Mouse (Mus musculus) megakaryocyte, embryonic 14.5 days (primary cell): ENCODE results near the gene R3hdm2.

Source experiments
- FLI1 ChIP-seq: IDR thresholded peaks from 2 replicates; pipeline ENCODE4 v1.6.1; 2012; ENCODE audit warnings: low read length, inconsistent platforms, mixed read lengths
- GATA1 ChIP-seq: IDR thresholded peaks from 3 replicates; pipeline ENCODE4 v1.6.1; 2012; ENCODE audit warnings: mixed read lengths, low read length, inconsistent platforms, borderline replicate concordance

DNA sequence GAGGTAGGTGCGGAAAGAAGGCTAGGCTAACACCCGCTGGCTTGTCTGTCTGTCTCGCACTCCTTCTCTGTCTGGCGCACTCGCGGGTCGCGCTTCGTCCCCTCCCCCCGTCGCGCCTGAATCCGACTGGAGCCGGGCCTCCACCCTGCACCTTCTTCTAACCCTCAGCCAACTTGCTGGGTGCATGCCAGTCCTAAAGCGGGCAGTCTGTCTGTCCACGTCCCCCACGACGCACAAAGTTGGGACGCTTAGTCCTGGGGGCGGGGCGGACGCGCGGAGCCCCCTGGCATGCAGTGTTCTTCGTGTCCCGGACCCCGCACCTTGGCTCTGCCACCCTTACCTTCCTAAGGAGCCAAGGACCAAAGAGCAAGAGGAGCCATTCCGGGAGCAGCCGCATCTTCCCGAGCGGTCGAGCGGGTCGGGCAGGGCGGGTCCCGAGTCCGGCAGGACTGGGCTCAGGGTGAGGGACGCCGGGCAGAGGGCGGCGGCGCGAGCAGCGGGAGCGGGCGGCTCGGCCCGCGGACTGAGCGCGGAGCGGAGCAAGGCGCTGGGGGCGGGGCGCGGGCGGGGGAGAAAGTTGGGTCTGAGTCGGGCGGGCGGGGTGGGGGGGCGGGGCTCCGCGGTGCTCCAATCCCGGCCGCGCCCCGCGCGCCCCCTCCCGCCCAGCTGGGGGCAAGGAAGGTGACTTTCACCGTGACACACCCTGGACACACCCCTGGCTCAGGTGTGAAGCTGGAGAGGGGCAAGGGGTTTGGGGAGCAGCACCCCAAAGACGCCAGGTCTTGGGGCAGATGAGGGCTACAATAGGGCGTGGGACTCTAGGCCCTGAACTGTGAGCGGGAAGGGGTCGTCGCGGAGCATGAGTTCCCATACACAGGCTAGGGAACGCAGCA is 154.2 kb downstream of the R3hdm2 start, which contains the start of gene Nxph4:
- TF ChIP-seq GATA1 (no peak), FLI1 (no peak)
